Mouse (Mus musculus): ENCODE measurements around the gene Cytl1.

- TF ChIP-seq POLR2A (IDR thresholded peaks at IDR 0.05; ENCODE audit: low read depth, low read length) = no peak
- no peak for TF ChIP-seq CTCF (conservative IDR thresholded peaks at IDR 0.05; ENCODE audit: insufficient read depth, insufficient read length, low read depth, low read length)
Measured at GRCm38 (mm10) chr5:37770870-37771269, 35.6 kb downstream of the Cytl1 start.

All from kidney, adult 2 months (tissue).